Mouse (Mus musculus): Measurements from ENCODE around the gene Larp6. TPM values are rescaled to one million over a fixed set of nuclear protein-coding genes. Genes with fewer than 3 reads are reported as not detected.

The Larp6 gene
- polyA plus RNA-seq, 1 experiment from 2014 or later, result 4.7 TPM

DNA sequence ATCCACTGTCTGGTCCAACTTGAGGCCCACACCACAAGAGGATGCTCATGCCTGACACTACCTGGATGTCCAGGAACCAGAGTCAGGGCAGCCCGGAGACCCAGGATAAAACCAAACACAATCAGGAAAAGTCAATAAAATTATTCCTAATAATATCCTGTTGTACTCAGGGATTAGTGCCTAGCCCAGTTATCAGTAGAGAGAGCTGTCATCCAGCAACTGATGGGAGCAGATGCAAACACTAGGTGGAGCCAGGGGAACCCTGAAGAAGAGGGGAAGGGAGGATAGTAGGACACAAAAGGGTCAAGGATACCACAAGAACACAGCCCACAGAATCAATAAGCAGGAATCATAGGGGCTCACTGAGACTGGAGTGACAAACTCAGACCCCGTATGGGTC, 5.2 kb upstream of the Larp6 start:
- Histone ChIP-seq H3K4me3 (ENCODE audit: low read depth, low read length) (no peak overlapping the region), H3K9me3 (ENCODE audit: control insufficient read depth, low read length) (no peaks in the 10 kb centered on the region), H3K27me3 (replicated peaks; ENCODE audit: control insufficient read depth, insufficient read depth, low read length) (no peaks in the 10 kb centered on the region), H3K4me1 (ENCODE audit: control insufficient read depth, insufficient read depth, low read length) (no peaks in the 10 kb centered on the region), H3K27ac (replicated peaks; ENCODE audit: low read depth, low read length) (no peak overlapping the region), H3K9ac (ENCODE audit: low read depth, low read length) (no peak overlapping the region), H3K4me2 (ENCODE audit: low read depth, low read length) (no peak overlapping the region), H3K36me3 (ENCODE audit: control insufficient read depth, insufficient read depth, low read length) (no peaks in the 10 kb centered on the region)
- DNase-seq (ENCODE audit: low spot score) (no peak), ATAC-seq (ENCODE audit: low read depth) (no peak)
- 89% methylated on average over 2 of the region's 2 CpGs for WGBS

DNA sequence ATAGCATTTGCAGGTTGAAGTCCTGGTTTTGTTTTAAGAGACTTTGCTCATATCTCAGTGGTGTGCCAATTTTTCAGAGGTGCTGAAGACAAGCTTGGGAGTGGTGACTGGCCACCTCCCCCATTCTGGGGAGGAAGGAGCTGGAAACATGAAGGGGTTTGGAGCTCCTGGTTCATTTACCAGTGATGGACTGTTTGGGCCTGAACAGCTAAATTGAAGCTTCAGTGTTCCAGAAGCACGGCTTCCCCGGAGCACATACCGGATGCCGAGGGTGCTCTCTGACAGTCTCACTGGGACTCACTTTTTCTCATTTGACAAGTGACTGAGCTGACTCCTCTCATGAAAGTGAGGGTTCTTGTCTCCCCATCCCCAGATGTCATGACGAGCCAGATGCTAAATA, 4.2 kb upstream of the Larp6 start:
- Histone ChIP-seq H3K4me2 (ENCODE audit: low read depth, low read length) (no peak overlapping the region), H3K27me3 (replicated peaks; ENCODE audit: control insufficient read depth, insufficient read depth, low read length) (no peaks in the 10 kb centered on the region), H3K4me1 (ENCODE audit: control insufficient read depth, insufficient read depth, low read length) (no peaks in the 10 kb centered on the region), H3K9me3 (ENCODE audit: control insufficient read depth, low read length) (no peaks in the 10 kb centered on the region), H3K9ac (ENCODE audit: low read depth, low read length) (no peak overlapping the region), H3K27ac (replicated peaks; ENCODE audit: low read depth, low read length) (no peak overlapping the region), H3K36me3 (ENCODE audit: control insufficient read depth, insufficient read depth, low read length) (no peaks in the 10 kb centered on the region), H3K4me3 (ENCODE audit: low read depth, low read length) (no peak overlapping the region)
- DNase-seq (ENCODE audit: low spot score) (no peak), ATAC-seq (ENCODE audit: low read depth) (no peak)
- 84% methylated on average over 5 of the region's 5 CpGs for WGBS

DNA sequence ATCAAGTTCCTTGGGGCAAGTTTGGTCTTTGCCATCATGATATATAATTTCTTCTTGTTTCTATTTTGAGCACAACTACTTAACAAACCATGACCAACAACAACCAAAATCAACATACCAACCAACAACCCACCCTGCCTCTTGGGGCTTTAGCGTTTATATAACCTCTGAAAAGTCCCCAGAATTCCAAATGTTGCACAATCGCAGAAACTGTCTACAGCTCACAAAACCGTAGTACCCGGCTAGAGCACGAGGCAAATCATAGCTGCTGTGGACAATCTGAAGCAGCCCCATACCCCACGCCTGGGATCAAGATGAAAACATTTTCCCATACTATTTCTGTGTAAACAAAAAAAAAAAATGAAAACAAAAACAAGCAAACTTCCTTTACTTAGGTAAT, 3.1 kb upstream of the Larp6 start:
- no peak overlapping the region for H3K4me2 ChIP-seq (ENCODE audit: low read depth, low read length)
- ATAC-seq (ENCODE audit: low read depth) (no peak), DNase-seq (ENCODE audit: low spot score) (no peak)
- no peaks in the 10 kb centered on the region; the same call in 1 of the 2 replicates for H3K4me1 ChIP-seq (ENCODE audit: control insufficient read depth, insufficient read depth, low read length)
- H3K9me3 ChIP-seq (ENCODE audit: control insufficient read depth, low read length), result no peaks in the 10 kb centered on the region
- H3K9ac ChIP-seq (ENCODE audit: low read depth, low read length), result no peak overlapping the region
- 75% methylated on average over 6 of the region's 6 CpGs for whole genome bisulfite sequencing
- H3K36me3 ChIP-seq (ENCODE audit: control insufficient read depth, insufficient read depth, low read length), result no peaks in the 10 kb centered on the region
- H3K4me3 ChIP-seq (ENCODE audit: low read depth, low read length), result no peak overlapping the region
- no peaks in the 10 kb centered on the region for H3K27me3 ChIP-seq (replicated peaks; ENCODE audit: control insufficient read depth, insufficient read depth, low read length)
- H3K27ac ChIP-seq (replicated peaks; ENCODE audit: low read depth, low read length), result no peak overlapping the region

DNA sequence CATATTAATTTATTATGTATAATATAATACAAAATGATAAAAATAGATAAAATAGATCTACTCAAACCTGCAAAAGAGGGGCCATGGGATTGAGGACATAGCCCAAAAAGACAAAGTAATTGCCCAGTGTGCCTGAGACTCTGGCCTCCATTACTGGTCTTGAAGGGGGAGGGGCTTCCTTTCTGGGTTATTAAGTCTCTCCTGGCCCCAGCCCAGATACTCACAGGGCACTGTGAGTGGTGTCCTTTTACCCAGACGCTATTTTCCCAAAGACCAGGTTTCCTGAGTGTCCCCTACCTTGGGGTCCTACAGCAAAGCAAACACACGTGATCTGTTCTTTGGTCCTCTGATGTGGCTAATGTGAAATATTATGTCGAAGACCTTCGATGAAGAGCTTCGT, 778 bp upstream of the Larp6 start:
- Histone ChIP-seq H3K4me2 (ENCODE audit: low read depth, low read length) (0 out of 2 replicates have a peak overlapping the region, but pooled peaks have one; percentile 82), H3K4me1 (ENCODE audit: control insufficient read depth, insufficient read depth, low read length) (no peaks in the 10 kb centered on the region; the same call in 1 of the 2 replicates), H3K9me3 (ENCODE audit: control insufficient read depth, low read length) (no peaks in the 10 kb centered on the region), H3K27ac (replicated peaks; ENCODE audit: low read depth, low read length) (no peak overlapping the region), H3K4me3 (ENCODE audit: low read depth, low read length) (no peak overlapping the region), H3K36me3 (ENCODE audit: control insufficient read depth, insufficient read depth, low read length) (no peaks in the 10 kb centered on the region), H3K27me3 (replicated peaks; ENCODE audit: control insufficient read depth, insufficient read depth, low read length) (no peaks in the 10 kb centered on the region), H3K9ac (ENCODE audit: low read depth, low read length) (no peak overlapping the region)
- DNase-seq (ENCODE audit: low spot score) (no peak), ATAC-seq (ENCODE audit: low read depth) (no peak)
- 71% methylated on average over 5 of the region's 5 CpGs for WGBS

DNA sequence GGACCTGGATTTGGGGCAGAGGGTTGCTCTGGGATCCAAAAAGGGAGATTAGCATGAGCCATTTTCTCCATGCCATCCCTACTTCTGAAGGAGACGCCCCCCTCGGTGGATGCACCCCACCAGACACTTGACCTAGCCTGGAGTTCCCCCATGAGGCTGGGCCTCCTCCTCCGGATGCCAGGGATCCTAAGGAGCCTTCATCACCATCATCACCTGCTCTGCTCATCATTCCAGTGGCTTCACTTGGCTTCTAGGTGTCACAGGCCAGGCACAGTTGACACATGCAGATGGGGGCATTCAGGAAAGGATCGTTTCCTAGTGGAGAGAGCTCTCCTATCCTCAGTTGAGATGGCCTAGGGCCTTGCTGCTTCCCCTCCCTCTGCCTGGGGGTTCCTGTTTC, 827 bp downstream of the Larp6 start:
- H3K4me2 ChIP-seq (ENCODE audit: low read depth, low read length), result peak overlapping the region; percentile 82
- no peak for DNase-seq (ENCODE audit: low spot score)
- no peak for ATAC-seq (ENCODE audit: low read depth)
- H3K27ac ChIP-seq (replicated peaks; ENCODE audit: low read depth, low read length), result no peak overlapping the region
- H3K4me3 ChIP-seq (ENCODE audit: low read depth, low read length), result peak overlapping the region; percentile 73
- 22% methylated on average over 4 of the region's 4 CpGs for WGBS
- H3K27me3 ChIP-seq (replicated peaks; ENCODE audit: control insufficient read depth, insufficient read depth, low read length), result no peaks in the 10 kb centered on the region
- peak overlapping the region; percentile 73 for H3K9ac ChIP-seq (ENCODE audit: low read depth, low read length)
- H3K36me3 ChIP-seq (ENCODE audit: control insufficient read depth, insufficient read depth, low read length), result no peaks in the 10 kb centered on the region
- no peaks in the 10 kb centered on the region for H3K9me3 ChIP-seq (ENCODE audit: control insufficient read depth, low read length)
- no peaks in the 10 kb centered on the region; the same call in 1 of the 2 replicates for H3K4me1 ChIP-seq (ENCODE audit: control insufficient read depth, insufficient read depth, low read length)

DNA sequence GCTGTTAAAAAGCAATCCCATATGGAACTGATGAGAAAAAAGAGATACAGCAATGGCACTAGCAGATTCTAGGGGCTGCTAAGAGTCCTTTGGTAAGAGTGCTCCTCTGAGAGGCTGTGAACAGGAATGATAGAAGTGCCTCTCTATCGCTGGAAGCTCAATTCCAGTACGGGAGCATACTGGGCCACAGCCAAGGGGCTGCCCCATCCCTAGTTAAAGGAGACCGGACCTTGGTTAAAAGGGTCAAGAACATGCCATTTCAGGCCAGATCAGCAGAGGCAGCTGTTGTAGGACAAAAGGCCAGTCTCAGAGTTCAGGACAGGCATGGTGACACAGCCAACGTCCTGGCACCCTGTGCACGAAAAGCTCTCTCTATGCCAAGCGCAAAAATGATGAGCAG, 1.4 kb downstream of the Larp6 start:
- no peak for ATAC-seq (ENCODE audit: low read depth)
- DNase-seq (ENCODE audit: low spot score), result no peak
- Histone ChIP-seq H3K9me3 (ENCODE audit: control insufficient read depth, low read length) (no peaks in the 10 kb centered on the region), H3K36me3 (ENCODE audit: control insufficient read depth, insufficient read depth, low read length) (no peaks in the 10 kb centered on the region), H3K27me3 (replicated peaks; ENCODE audit: control insufficient read depth, insufficient read depth, low read length) (no peaks in the 10 kb centered on the region), H3K4me1 (ENCODE audit: control insufficient read depth, insufficient read depth, low read length) (no peaks in the 10 kb centered on the region; the same call in 1 of the 2 replicates), H3K9ac (ENCODE audit: low read depth, low read length) (no peak overlapping the region), H3K4me2 (ENCODE audit: low read depth, low read length) (peak overlapping the region; percentile 82; the same call in 1 of the 2 replicates), H3K4me3 (ENCODE audit: low read depth, low read length) (no peak overlapping the region), H3K27ac (replicated peaks; ENCODE audit: low read depth, low read length) (no peak overlapping the region)
- WGBS, result 72% methylated on average over 6 of the region's 6 CpGs

DNA sequence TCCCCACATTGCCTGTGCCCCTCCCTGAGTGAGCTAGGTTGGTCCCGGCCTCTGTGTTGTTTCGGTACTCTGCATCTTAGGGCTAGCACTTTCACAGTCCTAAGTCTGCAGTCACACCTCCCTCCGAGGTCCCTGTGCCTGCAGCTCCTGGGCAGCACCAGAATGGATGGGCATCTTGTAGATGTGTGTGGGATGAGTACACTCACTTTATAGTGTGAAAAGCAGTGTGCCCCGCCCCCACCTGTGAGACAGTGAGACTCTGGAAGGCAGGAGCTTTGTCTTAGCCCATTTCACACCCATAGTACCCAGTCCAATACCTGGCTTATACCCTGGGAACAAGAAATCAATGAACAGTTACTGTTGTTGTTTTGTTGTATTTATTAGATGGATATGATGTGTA, 2.5 kb downstream of the Larp6 start:
- ATAC-seq (ENCODE audit: low read depth) (no peak), DNase-seq (ENCODE audit: low spot score) (no peak)
- no peak overlapping the region for H3K9ac ChIP-seq (ENCODE audit: low read depth, low read length)
- no peak overlapping the region for H3K4me2 ChIP-seq (ENCODE audit: low read depth, low read length)
- H3K9me3 ChIP-seq (ENCODE audit: control insufficient read depth, low read length), result no peaks in the 10 kb centered on the region
- 88% methylated on average over 4 of the region's 4 CpGs for WGBS
- H3K36me3 ChIP-seq (ENCODE audit: control insufficient read depth, insufficient read depth, low read length), result no peaks in the 10 kb centered on the region
- no peak overlapping the region for H3K4me3 ChIP-seq (ENCODE audit: low read depth, low read length)
- no peak overlapping the region for H3K27ac ChIP-seq (replicated peaks; ENCODE audit: low read depth, low read length)
- no peaks in the 10 kb centered on the region for H3K27me3 ChIP-seq (replicated peaks; ENCODE audit: control insufficient read depth, insufficient read depth, low read length)
- no peaks in the 10 kb centered on the region; the same call in 1 of the 2 replicates for H3K4me1 ChIP-seq (ENCODE audit: control insufficient read depth, insufficient read depth, low read length)

DNA sequence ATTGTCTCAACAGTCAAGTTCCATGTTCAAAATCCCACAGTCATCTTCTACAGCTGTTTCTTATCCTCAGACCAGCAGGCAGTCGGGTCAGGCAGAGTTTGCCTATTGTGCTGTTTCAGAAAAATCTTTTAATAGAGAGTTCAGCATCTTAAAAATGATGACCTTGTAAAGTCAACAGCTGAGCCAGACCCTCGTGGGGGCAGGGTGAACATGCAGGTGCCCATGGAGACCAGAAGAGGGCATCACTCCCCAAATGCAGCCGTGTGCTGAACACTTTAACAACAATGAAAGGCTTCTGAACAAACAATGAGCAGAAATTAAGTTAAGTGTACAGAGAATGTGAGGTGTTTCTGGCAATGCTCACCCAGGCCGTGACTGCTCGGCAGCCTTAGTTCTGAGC, 3.0 kb downstream of the Larp6 start:
- 62% methylated on average over 5 of the region's 5 CpGs for WGBS
- ATAC-seq (ENCODE audit: low read depth) (no peak), DNase-seq (ENCODE audit: low spot score) (no peak)

DNA sequence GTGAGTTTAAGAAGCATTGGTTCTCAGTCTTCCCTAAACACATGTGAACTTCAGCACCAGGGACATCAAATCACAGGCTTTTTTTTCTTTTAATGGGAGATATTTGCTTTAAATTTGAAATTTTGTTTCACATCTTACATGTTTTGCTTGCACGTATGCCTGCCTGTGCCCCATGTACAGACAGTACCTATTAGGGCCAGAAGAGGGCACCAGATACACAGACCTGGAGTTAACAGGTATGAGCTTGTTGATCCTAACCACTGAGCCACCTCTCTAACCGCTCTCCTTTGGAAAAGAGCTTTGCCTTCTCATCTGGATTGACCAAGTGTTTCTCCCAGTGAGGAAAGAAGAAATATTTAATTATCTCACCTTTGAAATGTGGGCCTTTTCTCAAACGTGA, 5.5 kb downstream of the Larp6 start:
- DNase-seq (ENCODE audit: low spot score), result peak; percentile 29
- H3K27ac ChIP-seq (replicated peaks; ENCODE audit: low read depth, low read length), result no peak overlapping the region
- H3K4me1 ChIP-seq (ENCODE audit: control insufficient read depth, insufficient read depth, low read length), result no peaks in the 10 kb centered on the region; the same call in 1 of the 2 replicates
- WGBS, result 62% methylated on average over 3 of the region's 3 CpGs
- no peaks in the 10 kb centered on the region for H3K36me3 ChIP-seq (ENCODE audit: control insufficient read depth, insufficient read depth, low read length)
- H3K9ac ChIP-seq (ENCODE audit: low read depth, low read length), result no peak overlapping the region
- no peaks in the 10 kb centered on the region for H3K27me3 ChIP-seq (replicated peaks; ENCODE audit: control insufficient read depth, insufficient read depth, low read length)
- H3K4me2 ChIP-seq (ENCODE audit: low read depth, low read length), result no peak overlapping the region
- H3K9me3 ChIP-seq (ENCODE audit: control insufficient read depth, low read length), result no peaks in the 10 kb centered on the region
- H3K4me3 ChIP-seq (ENCODE audit: low read depth, low read length), result no peak overlapping the region
- no peak for ATAC-seq (ENCODE audit: low read depth)

More for the DNA sequence above, 3.0 kb downstream of the Larp6 start:
- Histone ChIP-seq H3K9me3 (ENCODE audit: control insufficient read depth, low read length) (no peaks in the 10 kb centered on the region), H3K4me1 (ENCODE audit: control insufficient read depth, insufficient read depth, low read length) (no peaks in the 10 kb centered on the region; the same call in 1 of the 2 replicates), H3K36me3 (ENCODE audit: control insufficient read depth, insufficient read depth, low read length) (no peaks in the 10 kb centered on the region), H3K4me2 (ENCODE audit: low read depth, low read length) (no peak overlapping the region), H3K27me3 (replicated peaks; ENCODE audit: control insufficient read depth, insufficient read depth, low read length) (no peaks in the 10 kb centered on the region), H3K27ac (replicated peaks; ENCODE audit: low read depth, low read length) (no peak overlapping the region), H3K9ac (ENCODE audit: low read depth, low read length) (no peak overlapping the region), H3K4me3 (ENCODE audit: low read depth, low read length) (no peak overlapping the region)
